8 mouse cellular contexts compared by ENCODE assay signal in genomic region chr2:168555897-168556670, GRCm38 (mm10). TPM values are rescaled to one million over a fixed set of nuclear protein-coding genes. Genes with fewer than 3 reads are reported as not detected.
A peak's percentile ranks its signal among the peaks of the same experiment; 100 is the strongest.
DNase-seq lines count a peak whose midpoint lies in the region; ATAC-seq and TF ChIP-seq lines count a peak whose summit lies in the region.

No protein-coding gene starts in this region.

- H3K4me1 ChIP-seq in hindbrain, embryonic 12.5 days: peaks cover 34% of the 10 kb centered on the region
- peaks cover 15% of the 10 kb centered on the region for H3K4me1 ChIP-seq in hindbrain, embryonic 16.5 days (ENCODE audit: control insufficient read depth, insufficient read depth, low read depth, low read length)
- no peaks in the 10 kb centered on the region; the same call in 1 of the 2 replicates for H3K4me1 ChIP-seq in G1E (ENCODE audit: insufficient read depth, low read depth, low read length)
- peaks cover 26% of the 10 kb centered on the region for H3K4me1 ChIP-seq in midbrain, embryonic 15.5 days

- H3K9ac ChIP-seq in hindbrain, embryonic 12.5 days: no peak overlapping the region; the same call in 1 of the 2 replicates
- H3K9ac ChIP-seq in hindbrain, embryonic 16.5 days (ENCODE audit: low read depth, low read length): no peak overlapping the region
- no peak overlapping the region for H3K9ac ChIP-seq in midbrain, embryonic 15.5 days

- H3K27ac ChIP-seq in hindbrain, embryonic 12.5 days: peak overlapping the region; percentile 9; the same call in 1 of the 2 replicates
- no peak overlapping the region for H3K27ac ChIP-seq in hindbrain, embryonic 16.5 days (ENCODE audit: low read depth, low read length)
- no peak overlapping the region for H3K27ac ChIP-seq in midbrain, embryonic 15.5 days

- no peaks in the 10 kb centered on the region for H3K36me3 ChIP-seq in hindbrain, embryonic 12.5 days
- no peaks in the 10 kb centered on the region for H3K36me3 ChIP-seq in hindbrain, embryonic 16.5 days (ENCODE audit: control insufficient read depth, insufficient read depth, low read length)
- no peaks in the 10 kb centered on the region for H3K36me3 ChIP-seq in G1E (replicated peaks)
- H3K36me3 ChIP-seq in midbrain, embryonic 15.5 days (replicated peaks): no peaks in the 10 kb centered on the region

- no peak for TF ChIP-seq CTCF in G1E (IDR thresholded peaks at IDR 0.05; ENCODE audit: low read depth, low read length)

- no peak overlapping the region for H3K4me2 ChIP-seq in hindbrain, embryonic 12.5 days (replicated peaks)
- no peak overlapping the region for H3K4me2 ChIP-seq in hindbrain, embryonic 16.5 days (ENCODE audit: low read length)
- H3K4me2 ChIP-seq in midbrain, embryonic 15.5 days: no peak overlapping the region

- H3K9me3 ChIP-seq in hindbrain, embryonic 12.5 days (replicated peaks): no peaks in the 10 kb centered on the region
- no peaks in the 10 kb centered on the region for H3K9me3 ChIP-seq in hindbrain, embryonic 16.5 days (ENCODE audit: control insufficient read depth, low read length)
- H3K9me3 ChIP-seq in G1E (replicated peaks): peaks cover 99% of the 10 kb centered on the region
- H3K9me3 ChIP-seq in midbrain, embryonic 15.5 days: no peaks in the 10 kb centered on the region

- no peak for ATAC-seq in hindbrain, embryonic 12.5 days (ENCODE audit: low FRiP score)
- no peak for ATAC-seq in hindbrain, embryonic 16.5 days
- no peak for ATAC-seq in G1E (ENCODE audit: extremely low read depth, insufficient number of reproducible peaks, low FRiP score, poor library complexity, severe bottlenecking)
- peak; percentile 30 to 50; a peak in 3 of 4 replicates for ATAC-seq in hematopoietic stem cell, adult 5-6 weeks (replicated peaks in 1 of 2; ENCODE audit: insufficient read depth in 1 of 2, low FRiP score in 2 of 2, low TSS enrichment in 1 of 2, low read depth in 1 of 2, poor library complexity in 2 of 2, severe bottlenecking in 2 of 2)
- ATAC-seq in megakaryocyte-erythroid progenitor cell, adult 5-6 weeks (replicated peaks; ENCODE audit: low FRiP score, low TSS enrichment, poor library complexity, severe bottlenecking): peak; percentile 34; the same call in 1 of the 2 replicates
- ATAC-seq in midbrain, embryonic 15.5 days (replicated peaks): no peak

- DNase-seq in G1E (ENCODE audit: low spot score): no peak
- DNase-seq in ovary, postnatal 36 days (ENCODE audit: low spot score): no peak
- DNase-seq in gastrocnemius, postnatal 4 days (ENCODE audit: low spot score in 2 of 2): no peak

- H3K4me3 ChIP-seq in hindbrain, embryonic 12.5 days: no peak overlapping the region
- H3K4me3 ChIP-seq in hindbrain, embryonic 16.5 days (ENCODE audit: low read length): no peak overlapping the region
- H3K4me3 ChIP-seq in G1E (ENCODE audit: low read depth, low read length): peak overlapping the region; percentile 22; the same call in 1 of the 2 replicates
- H3K4me3 ChIP-seq in midbrain, embryonic 15.5 days: no peak overlapping the region

- 28% methylated on average over 23 of the region's 23 CpGs for WGBS in hindbrain, embryonic 12.5 days
- 31% methylated on average over 23 of the region's 23 CpGs for WGBS in hindbrain, embryonic 16.5 days
- 33% methylated on average over 23 of the region's 23 CpGs for WGBS in midbrain, embryonic 15.5 days

- 0 out of 2 replicates have a peak, but pooled peaks cover 3% of the 10 kb centered on the region for H3K27me3 ChIP-seq in hindbrain, embryonic 12.5 days
- no peaks in the 10 kb centered on the region; the same call in 1 of the 2 replicates for H3K27me3 ChIP-seq in hindbrain, embryonic 16.5 days (replicated peaks; ENCODE audit: control insufficient read depth, insufficient read depth, low read length)
- H3K27me3 ChIP-seq in G1E (ENCODE audit: insufficient read depth, low read length): no peaks in the 10 kb centered on the region; the same call in 1 of the 2 replicates
- no peaks in the 10 kb centered on the region for H3K27me3 ChIP-seq in midbrain, embryonic 15.5 days (replicated peaks)

RNA-seq across cellular contexts. Expression of gene Nfatc2, which starts 45.4 kb away (rescaled TPM):
- 2.2 and 2.4 TPM in 2 replicates for polyA plus RNA-seq in hindbrain, embryonic 12.5 days (2016; fragmentation: Nextera tagmentation; extraction: Ambion mirVana)
- 5.1 and 6.2 TPM in 2 replicates for polyA plus RNA-seq in hindbrain, embryonic 16.5 days (2015; fragmentation: Nextera tagmentation; extraction: Ambion mirVana)
- total RNA-seq in G1E (2014; fragmentation: Nextera tagmentation) (not detected in 2 replicates), G1E (2017) (0.17 and 0.27 TPM in 2 replicates)
- polyA plus RNA-seq in G1E (2012): not detected in 2 replicates
- 5.6 and 9.6 TPM in 2 replicates for total RNA-seq in hematopoietic stem cell, adult 5-6 weeks (2017)
- total RNA-seq in megakaryocyte-erythroid progenitor cell, adult 5-6 weeks (2014; fragmentation: Nextera tagmentation): 0.44 and 0.69 TPM in 2 replicates
- 0.33 and 0.46 TPM in 2 replicates for total RNA-seq in megakaryocyte-erythroid progenitor cell, adult 5-6 weeks (2017)
- 10 to 100 TPM; 23.5 to 24.7 TPM for total RNA-seq in gastrocnemius, postnatal 4 days (2021)
- polyA plus RNA-seq in midbrain, embryonic 15.5 days (2015; fragmentation: Nextera tagmentation; extraction: Ambion mirVana): 3.8 and 3.9 TPM in 2 replicates

Comparison
In these comparisons a context has a peak if more than half of its experiments do, and no peak if none do; other contexts are left out.
1. ATAC-seq: peak in hematopoietic stem cell, adult 5-6 weeks (2 of 2) and megakaryocyte-erythroid progenitor cell, adult 5-6 weeks (single experiment); none in hindbrain, embryonic 12.5 days (single experiment), hindbrain, embryonic 16.5 days (single experiment), G1E (single experiment) and midbrain, embryonic 15.5 days (single experiment).